Mouse (Mus musculus) limb, embryonic 15.5 days (tissue): ENCODE data around the gene Sik2. TPM values are rescaled to one million over a fixed set of nuclear protein-coding genes. Genes with fewer than 3 reads are reported as not detected.

Experiments used
- ATAC-seq: fragments of 200-750 bp; cut with Nextera tagmentation; 2 replicates; pipeline ENCODE4 v1.8.0; 2017; ENCODE audit warnings: low read depth, moderate TSS enrichment; ENCODE audit not compliant: insufficient number of reproducible peaks, low FRiP score, low TSS enrichment
- H3K27ac ChIP-seq: fragments of 300-500 bp; sonication (generic); 2 replicates; pipeline ENCODE4 v1.5.1; 2015; ENCODE audit warnings: moderate library complexity, mild to moderate bottlenecking, inconsistent platforms
- H3K27me3 ChIP-seq: fragments of 300-500 bp; sonication (generic); 2 replicates; pipeline ENCODE4 v1.6.1; 2015; ENCODE audit warnings: inconsistent platforms
- H3K36me3 ChIP-seq: fragments of 300-500 bp; sonication (generic); 2 replicates; pipeline ENCODE4 v1.6.1; 2015; ENCODE audit warnings: inconsistent platforms
- H3K4me1 ChIP-seq: fragments of 300-500 bp; sonication (generic); 2 replicates; pipeline ENCODE4 v1.6.1; 2015; ENCODE audit warnings: inconsistent platforms
- H3K4me2 ChIP-seq: fragments of 300-500 bp; sonication (generic); 2 replicates; pipeline ENCODE4 v1.6.1; 2015; ENCODE audit warnings: mild to moderate bottlenecking, inconsistent platforms
- H3K4me3 ChIP-seq: fragments of 300-500 bp; sonication (generic); 2 replicates; pipeline ENCODE4 v1.5.1; 2015; ENCODE audit warnings: mild to moderate bottlenecking, inconsistent platforms
- H3K9ac ChIP-seq: fragments of 300-500 bp; sonication (generic); 2 replicates; pipeline ENCODE4 v1.6.1; 2015; ENCODE audit warnings: inconsistent platforms
- H3K9me3 ChIP-seq: fragments of 300-500 bp; sonication (generic); 2 replicates; pipeline ENCODE4 v1.6.1; 2016; ENCODE audit warnings: inconsistent platforms
- WGBS: fragments of 180-500 bp; shearing (Covaris S2); methylation state at CpG from one replicate; pipeline ENCODE4 v1.1.7; 2015; 5-methylcytosine and 5-hydroxymethylcytosine counted together
- polyA plus RNA-seq: library from polyadenylated mRNA; unstranded; fragments of >200 nt; fragmentation: Nextera tagmentation; extraction: Ambion mirVana; gene quantifications from 2 replicates; pipeline ENCODE4 v1.2.1, GENCODE M21; 2015

Gene Sik2
- polyA plus RNA-seq, 1 experiment from 2014 or later, result 14.3 TPM

GRCm38 (mm10) chr9:50941804-50942401, 67.0 kb downstream of the Sik2 start:
- no peaks in the 10 kb centered on the region for H3K36me3 ChIP-seq
- no peaks in the 10 kb centered on the region for H3K4me1 ChIP-seq
- no peaks in the 10 kb centered on the region for H3K27me3 ChIP-seq
- 64% methylated on average over 3 of the region's 3 CpGs for WGBS
- no peak overlapping the region for H3K27ac ChIP-seq
- no peaks in the 10 kb centered on the region for H3K9me3 ChIP-seq
- no peak overlapping the region for H3K4me2 ChIP-seq
- H3K9ac ChIP-seq, result no peak overlapping the region
- no peak overlapping the region for H3K4me3 ChIP-seq
- ATAC-seq, result no peak

DNA sequence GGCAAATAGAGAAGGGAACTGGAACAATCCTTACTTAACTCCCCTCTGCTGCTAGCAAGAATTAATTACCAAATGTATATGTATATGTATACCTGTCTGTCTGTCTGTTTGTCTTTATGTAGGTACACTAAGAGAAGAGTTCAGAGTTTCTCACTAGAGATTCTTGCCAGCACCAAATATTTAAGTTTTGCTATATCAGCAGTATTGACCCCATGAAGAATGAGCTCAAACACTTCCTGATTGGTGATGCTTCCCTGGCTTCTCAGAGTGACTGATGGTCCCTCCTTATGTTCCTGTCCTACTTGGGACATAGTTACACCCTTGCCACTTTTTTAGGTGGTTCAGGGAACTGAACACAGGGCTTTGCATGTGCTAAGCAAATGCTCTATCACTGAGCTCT, 78.9 kb downstream of the Sik2 start:
- H3K4me1 ChIP-seq, result no peaks in the 10 kb centered on the region
- H3K9me3 ChIP-seq, result no peaks in the 10 kb centered on the region
- no peak overlapping the region for H3K9ac ChIP-seq
- no peak overlapping the region for H3K27ac ChIP-seq
- no peak overlapping the region for H3K4me2 ChIP-seq
- H3K27me3 ChIP-seq, result no peaks in the 10 kb centered on the region
- ATAC-seq, result no peak
- peaks cover 11% of the 10 kb centered on the region; the same call in 1 of the 2 replicates for H3K36me3 ChIP-seq
- no peak overlapping the region for H3K4me3 ChIP-seq

- Histone ChIP-seq H3K4me1 (no peaks in the 10 kb centered on the region), H3K36me3 (peaks cover 5% of the 10 kb centered on the region; the same call in 1 of the 2 replicates), H3K9me3 (no peaks in the 10 kb centered on the region), H3K9ac (no peak overlapping the region), H3K4me2 (no peak overlapping the region), H3K27me3 (no peaks in the 10 kb centered on the region), H3K27ac (no peak overlapping the region), H3K4me3 (no peak overlapping the region)
- no peak for ATAC-seq
- WGBS, result 80% methylated on average over 4 of the region's 4 CpGs
Observed at GRCm38 (mm10) chr9:50925801-50926200, 83.1 kb downstream of the Sik2 start.

DNA sequence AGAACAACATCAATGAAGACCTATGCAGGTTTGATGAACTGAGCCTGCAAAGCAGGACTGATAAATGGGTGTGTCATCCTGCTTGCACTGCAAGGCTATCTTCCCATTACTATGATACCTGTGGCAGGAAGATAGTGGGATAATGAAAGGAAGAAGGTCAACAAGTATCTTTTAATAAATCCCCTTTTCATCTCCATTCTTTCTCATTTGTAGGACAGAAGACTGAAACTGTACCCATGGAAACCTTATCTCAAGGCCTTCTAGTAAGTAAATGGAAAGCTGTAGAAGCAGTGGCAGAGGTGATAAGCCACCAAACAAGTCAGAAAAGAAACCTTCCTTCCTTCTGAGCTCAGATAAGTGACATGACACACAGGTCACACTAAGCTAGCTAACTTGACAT, 84.4 kb downstream of the Sik2 start:
- Histone ChIP-seq H3K27me3 (no peaks in the 10 kb centered on the region), H3K4me2 (no peak overlapping the region), H3K4me1 (no peaks in the 10 kb centered on the region), H3K36me3 (peaks cover 5% of the 10 kb centered on the region; the same call in 1 of the 2 replicates), H3K4me3 (no peak overlapping the region), H3K27ac (no peak overlapping the region), H3K9ac (no peak overlapping the region), H3K9me3 (no peaks in the 10 kb centered on the region)
- no peak for ATAC-seq

GRCm38 (mm10) chr9:50922363-50923153, 86.3 kb downstream of the Sik2 start:
- H3K4me2 ChIP-seq, result no peak overlapping the region
- no peaks in the 10 kb centered on the region for H3K9me3 ChIP-seq
- H3K4me3 ChIP-seq, result no peak overlapping the region
- H3K27me3 ChIP-seq, result no peaks in the 10 kb centered on the region
- no peak overlapping the region for H3K9ac ChIP-seq
- WGBS, result 67% methylated on average over 5 of the region's 5 CpGs
- ATAC-seq, result no peak
- H3K36me3 ChIP-seq, result peaks cover 1% of the 10 kb centered on the region; the same call in 1 of the 2 replicates
- H3K27ac ChIP-seq, result no peak overlapping the region
- no peaks in the 10 kb centered on the region for H3K4me1 ChIP-seq

GRCm38 (mm10) chr9:50920933-50921895, 87.7 kb downstream of the Sik2 start:
- H3K27me3 ChIP-seq, result no peaks in the 10 kb centered on the region
- H3K9ac ChIP-seq, result no peak overlapping the region
- H3K4me2 ChIP-seq, result no peak overlapping the region
- H3K27ac ChIP-seq, result no peak overlapping the region
- H3K9me3 ChIP-seq, result no peaks in the 10 kb centered on the region
- 68% methylated on average over 3 of the region's 3 CpGs for WGBS
- no peak for ATAC-seq
- peaks cover 1% of the 10 kb centered on the region; the same call in 1 of the 2 replicates for H3K36me3 ChIP-seq
- H3K4me3 ChIP-seq, result no peak overlapping the region
- no peaks in the 10 kb centered on the region for H3K4me1 ChIP-seq

DNA sequence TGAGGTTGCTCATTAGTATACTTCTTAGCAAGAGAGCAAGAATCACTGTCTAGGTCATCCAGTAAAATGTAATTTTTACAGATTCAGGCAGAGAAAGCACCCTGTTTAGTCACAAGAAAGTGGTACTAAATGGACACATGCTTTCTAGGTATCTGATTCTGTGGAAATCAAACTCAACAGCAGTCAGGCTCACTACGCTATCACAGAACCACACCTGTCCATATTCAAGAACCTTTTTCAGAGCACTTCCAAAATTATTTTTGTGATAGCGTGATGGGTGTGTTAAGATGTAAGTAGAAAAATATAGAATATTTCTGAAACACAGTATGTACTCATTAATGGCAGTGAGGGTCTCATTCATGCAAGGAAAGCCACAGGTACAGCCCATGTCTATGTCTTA, 89.3 kb downstream of the Sik2 start:
- no peak for ATAC-seq

DNA sequence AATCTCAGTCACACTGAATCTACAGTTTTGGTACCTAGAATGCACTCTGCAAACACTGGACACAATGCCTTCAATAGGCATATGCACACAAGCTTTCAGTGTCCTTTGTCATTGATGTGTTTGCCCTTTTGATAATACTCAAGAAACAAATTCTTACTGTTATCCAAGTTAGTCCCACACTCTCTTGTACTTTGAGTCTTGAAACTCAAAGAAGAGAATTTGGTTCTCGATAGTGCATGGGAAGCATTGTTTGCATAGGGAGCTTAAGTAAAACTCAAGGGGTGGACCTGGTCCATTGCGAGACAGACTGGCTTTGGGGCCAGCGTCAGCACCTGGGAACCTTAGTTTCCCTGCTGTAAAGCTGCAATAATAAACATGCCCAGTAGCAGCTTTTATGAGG, 90.7 kb downstream of the Sik2 start:
- Histone ChIP-seq H3K4me3 (no peak overlapping the region), H3K9me3 (no peaks in the 10 kb centered on the region), H3K9ac (no peak overlapping the region), H3K4me1 (no peaks in the 10 kb centered on the region), H3K4me2 (no peak overlapping the region), H3K36me3 (peaks cover 8% of the 10 kb centered on the region; the same call in 1 of the 2 replicates), H3K27me3 (no peaks in the 10 kb centered on the region), H3K27ac (no peak overlapping the region)
- WGBS, result 50% methylated on average over 3 of the region's 3 CpGs
- no peak for ATAC-seq

More for the DNA sequence above, 89.3 kb downstream of the Sik2 start:
- Histone ChIP-seq H3K9me3 (no peaks in the 10 kb centered on the region), H3K4me2 (no peak overlapping the region), H3K36me3 (peaks cover 8% of the 10 kb centered on the region; the same call in 1 of the 2 replicates), H3K9ac (no peak overlapping the region), H3K4me3 (no peak overlapping the region), H3K27ac (no peak overlapping the region), H3K27me3 (no peaks in the 10 kb centered on the region), H3K4me1 (no peaks in the 10 kb centered on the region)
- 95% methylated on average over 2 of the region's 2 CpGs for WGBS

DNA sequence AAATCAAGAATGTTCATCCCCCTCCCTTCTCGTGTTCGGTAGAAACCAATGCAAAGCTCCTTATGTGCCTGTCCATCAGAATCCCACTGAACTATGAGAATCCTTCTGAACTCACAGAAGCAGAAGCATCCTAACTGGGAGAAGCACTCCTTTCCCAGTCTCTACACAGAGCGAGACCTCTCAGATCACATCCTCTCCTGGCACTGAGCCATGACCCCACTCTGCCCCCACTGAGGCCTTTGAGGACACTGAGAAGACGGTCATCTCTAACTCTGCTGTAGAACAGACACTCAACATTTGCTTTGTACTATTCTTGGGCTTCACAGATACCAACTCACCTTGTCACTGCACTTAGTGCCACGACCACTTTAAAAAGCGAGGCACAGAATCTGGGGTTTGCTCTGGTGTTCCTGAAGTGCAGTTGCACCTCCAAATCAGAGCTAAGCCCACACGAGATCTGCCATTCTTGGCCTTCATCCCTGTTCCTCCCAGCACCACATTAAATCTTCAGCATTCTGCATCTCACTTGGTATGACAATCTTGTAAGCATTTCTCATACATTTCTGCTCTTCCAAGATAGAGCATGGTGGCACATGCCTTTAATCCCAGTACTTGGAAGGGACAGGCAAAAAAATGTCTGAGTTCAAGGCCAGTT, 96.9 kb downstream of the Sik2 start:
- no peak for ATAC-seq
- Histone ChIP-seq H3K36me3 (peaks cover 19% of the 10 kb centered on the region), H3K4me3 (no peak overlapping the region), H3K4me2 (no peak overlapping the region), H3K4me1 (no peaks in the 10 kb centered on the region), H3K9me3 (no peaks in the 10 kb centered on the region), H3K9ac (no peak overlapping the region), H3K27ac (no peak overlapping the region), H3K27me3 (no peaks in the 10 kb centered on the region)
- WGBS, result 88% methylated on average over 7 of the region's 7 CpGs

DNA sequence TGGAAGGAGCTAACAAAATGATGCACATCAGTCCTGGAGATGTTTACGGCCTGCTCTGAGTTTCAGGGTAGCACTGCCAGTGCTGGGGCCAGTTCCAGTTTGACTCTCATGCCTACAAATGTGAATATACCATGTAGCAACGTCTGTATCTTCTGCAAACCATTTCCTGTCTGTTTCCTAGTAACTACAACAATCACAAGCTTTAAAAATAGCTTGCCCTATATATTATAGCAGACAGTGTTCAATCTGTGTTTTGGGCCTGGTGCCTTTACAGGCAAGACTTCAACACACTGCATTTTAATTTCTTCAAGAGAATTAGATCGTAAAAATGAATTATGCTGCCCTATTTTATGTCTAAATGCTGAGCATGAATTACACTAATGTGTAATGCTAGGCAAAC, 103.6 kb downstream of the Sik2 start:
- peaks cover 7% of the 10 kb centered on the region for H3K4me1 ChIP-seq
- 69% methylated on average over 3 of the region's 3 CpGs for WGBS
- no peak overlapping the region for H3K4me2 ChIP-seq
- no peaks in the 10 kb centered on the region for H3K9me3 ChIP-seq
- H3K9ac ChIP-seq, result no peak overlapping the region
- H3K4me3 ChIP-seq, result no peak overlapping the region
- no peak overlapping the region for H3K27ac ChIP-seq
- no peak for ATAC-seq
- H3K36me3 ChIP-seq, result no peaks in the 10 kb centered on the region; the same call in 1 of the 2 replicates
- no peaks in the 10 kb centered on the region for H3K27me3 ChIP-seq

DNA sequence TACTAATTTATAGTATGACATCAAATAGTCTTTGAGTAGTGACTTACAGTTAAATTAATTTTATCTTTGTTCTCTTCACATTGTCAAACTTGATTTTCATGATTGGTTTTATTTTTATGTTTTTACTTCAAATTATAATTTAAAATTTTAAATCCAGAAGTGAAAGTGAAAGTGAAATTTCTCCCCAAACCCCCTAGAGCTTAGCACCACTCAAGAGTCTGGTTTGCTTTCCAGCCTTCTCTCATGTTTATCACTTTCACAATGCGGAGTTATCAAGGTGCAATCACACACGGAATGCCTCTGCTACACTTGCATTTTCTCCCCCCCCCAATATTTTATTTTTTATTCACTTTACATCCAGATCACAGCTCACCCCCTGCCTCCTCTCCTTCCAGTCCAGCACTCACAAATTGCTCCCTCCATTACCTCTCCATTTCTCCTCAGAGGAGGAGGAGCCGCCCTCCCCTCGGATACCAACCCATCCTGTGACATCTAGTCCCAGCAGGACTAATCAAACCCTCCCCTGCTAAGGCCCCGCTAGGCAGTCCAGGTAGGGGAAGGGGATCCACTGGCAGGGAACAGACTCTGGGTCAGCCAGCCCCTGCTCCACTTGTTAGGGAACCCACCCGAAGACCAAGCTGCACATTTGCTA, 104.6 kb downstream of the Sik2 start:
- Histone ChIP-seq H3K4me3 (no peak overlapping the region), H3K4me2 (no peak overlapping the region), H3K9ac (no peak overlapping the region), H3K27ac (no peak overlapping the region), H3K9me3 (no peaks in the 10 kb centered on the region), H3K4me1 (peaks cover 11% of the 10 kb centered on the region), H3K27me3 (no peaks in the 10 kb centered on the region), H3K36me3 (no peaks in the 10 kb centered on the region; the same call in none of the 2 replicates)
- WGBS, result 74% methylated on average over 6 of the region's 6 CpGs
- ATAC-seq, result no peak
